Mouse (Mus musculus): Measurements from ENCODE around the gene Atp7b. TPM values are rescaled to one million over a fixed set of nuclear protein-coding genes. Genes with fewer than 3 reads are reported as not detected.

Gene Atp7b
- total RNA-seq (2014; rRNA removed; ENCODE audit: low replicate concordance) (0.50 and 1.2 TPM in 2 replicates), polyA plus RNA-seq (2015; fragmentation: Nextera tagmentation; extraction: Ambion mirVana) (0.12 and 0.22 TPM in 2 replicates)

DNA sequence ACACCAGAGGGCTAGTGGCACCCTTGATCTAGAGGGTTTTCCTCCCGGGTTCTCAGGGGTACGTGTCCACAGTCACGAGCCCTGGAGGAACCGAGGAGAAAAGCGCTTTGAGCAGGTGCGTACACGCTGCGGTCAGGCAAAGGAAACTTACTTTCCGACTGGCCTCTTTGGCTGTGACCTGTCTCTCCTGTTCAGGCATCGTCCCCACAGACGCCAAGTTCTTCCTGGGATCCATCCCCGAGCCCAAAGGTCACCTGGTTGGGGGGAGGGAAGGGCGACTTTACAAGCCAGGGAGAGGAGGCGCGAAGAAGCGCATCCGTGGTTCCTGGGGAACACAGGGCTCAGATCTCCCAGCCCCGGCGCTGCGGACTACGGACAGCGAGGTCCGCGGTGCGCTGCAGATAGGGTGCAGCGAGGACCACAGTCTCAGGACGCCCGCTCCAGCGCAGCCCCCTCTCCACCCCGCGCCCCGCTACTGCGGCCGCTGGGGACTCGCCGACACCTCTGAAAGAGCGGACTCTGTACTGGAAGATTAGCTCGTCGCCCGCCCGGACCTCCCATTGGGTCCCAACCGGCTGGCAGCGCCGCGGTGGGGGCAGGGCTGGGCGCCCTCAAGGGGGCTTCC lies at the start of gene Atp7b:
Gene Atp7b (minus strand): TSS at position 485 of the 625 bp plus-strand sequence.
- WGBS = under 1% methylated on average over 46 of the region's 46 CpGs
- H3K4me2 ChIP-seq (ENCODE audit: low read depth, low read length) = peak within 1 kb of the TSS; percentile 91
- DNase-seq (ENCODE audit: low spot score) (peak; percentile 14), ATAC-seq (ENCODE audit: insufficient read depth, low read depth) (peak; percentile 65)
- H3K9ac ChIP-seq (replicated peaks; ENCODE audit: low read depth, low read length) = peak within 1 kb of the TSS; percentile 51
- peaks cover 26% of the 10 kb centered on the region for H3K36me3 ChIP-seq (replicated peaks; ENCODE audit: control insufficient read depth, insufficient read depth, low read length)
- H3K9me3 ChIP-seq (replicated peaks; ENCODE audit: control insufficient read depth, low read length) = no peaks in the 10 kb centered on the region
- peak within 1 kb of the TSS; percentile 72 for H3K4me3 ChIP-seq (ENCODE audit: low read depth, low read length)
- no peak within 1 kb of the TSS for H3K27ac ChIP-seq (ENCODE audit: low read depth)
- H3K27me3 ChIP-seq (ENCODE audit: control insufficient read depth, insufficient read depth, low read length) = peaks cover 24% of the 10 kb centered on the region; the same call in 1 of the 2 replicates
- no peak for TF ChIP-seq CTCF (IDR thresholded peaks at IDR 0.05; ENCODE audit: low read depth)
- TF ChIP-seq EP300 (IDR thresholded peaks at IDR 0.05; ENCODE audit: low read depth) = no peak
- H3K4me1 ChIP-seq (ENCODE audit: control insufficient read depth, insufficient read depth) = peaks cover 5% of the 10 kb centered on the region

DNA sequence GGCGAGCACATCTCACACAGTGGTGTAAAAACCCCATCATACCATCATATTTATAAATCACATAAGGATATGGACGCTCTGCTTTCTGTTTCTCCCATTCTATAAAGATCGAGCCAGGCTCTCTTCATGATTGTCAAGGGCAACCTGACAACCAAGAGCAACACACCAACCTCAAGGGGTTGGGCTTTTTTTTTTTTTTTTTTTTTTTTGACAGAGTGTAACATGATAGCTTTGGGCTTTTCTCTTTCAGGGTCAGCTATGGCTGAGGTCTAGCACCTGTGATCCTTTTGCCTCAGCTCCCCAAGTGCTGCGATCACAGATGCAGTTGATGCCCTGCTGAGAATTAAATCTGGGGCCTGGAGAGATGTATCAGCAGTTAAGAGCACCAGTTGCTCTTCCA lies 46.9 kb upstream of the Atp7b start:
- no peaks in the 10 kb centered on the region for H3K36me3 ChIP-seq (replicated peaks; ENCODE audit: control insufficient read depth, insufficient read depth, low read length)
- H3K4me2 ChIP-seq (ENCODE audit: low read depth, low read length) = no peak overlapping the region
- TF ChIP-seq EP300 (IDR thresholded peaks at IDR 0.05; ENCODE audit: low read depth) = no peak
- no peak for TF ChIP-seq CTCF (IDR thresholded peaks at IDR 0.05; ENCODE audit: low read depth)
- no peak overlapping the region for H3K9ac ChIP-seq (replicated peaks; ENCODE audit: low read depth, low read length)
- DNase-seq (ENCODE audit: low spot score) (no peak), ATAC-seq (ENCODE audit: insufficient read depth, low read depth) (no peak)
- H3K27me3 ChIP-seq (ENCODE audit: control insufficient read depth, insufficient read depth, low read length) = no peaks in the 10 kb centered on the region
- no peak overlapping the region for H3K27ac ChIP-seq (ENCODE audit: low read depth)
- no peaks in the 10 kb centered on the region for H3K4me1 ChIP-seq (ENCODE audit: control insufficient read depth, insufficient read depth)
- 68% methylated on average over 4 of the region's 4 CpGs for WGBS
- H3K4me3 ChIP-seq (ENCODE audit: low read depth, low read length) = no peak overlapping the region
- no peaks in the 10 kb centered on the region for H3K9me3 ChIP-seq (replicated peaks; ENCODE audit: control insufficient read depth, low read length)

DNA sequence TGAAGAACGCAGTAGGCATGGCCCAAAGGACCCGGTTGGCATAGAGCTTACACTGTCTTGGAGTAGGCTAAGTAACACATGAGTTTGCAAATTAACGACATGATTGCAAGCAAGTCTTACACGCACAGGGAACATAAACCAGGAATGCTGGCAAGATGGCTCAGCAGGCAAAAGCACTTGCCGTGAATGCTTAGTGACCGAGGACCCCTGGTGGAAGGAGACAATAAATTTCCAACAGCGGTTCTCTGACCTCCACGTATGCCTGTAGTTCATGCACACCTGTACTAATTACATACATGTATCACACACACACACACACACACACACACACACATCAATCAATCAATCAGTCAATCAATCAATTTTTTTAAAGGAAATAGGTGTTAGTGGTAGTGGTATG lies 31.5 kb upstream of the Atp7b start:
- WGBS = 44% methylated on average over 8 of the region's 8 CpGs
- DNase-seq (ENCODE audit: low spot score) = peak; percentile 7

DNA sequence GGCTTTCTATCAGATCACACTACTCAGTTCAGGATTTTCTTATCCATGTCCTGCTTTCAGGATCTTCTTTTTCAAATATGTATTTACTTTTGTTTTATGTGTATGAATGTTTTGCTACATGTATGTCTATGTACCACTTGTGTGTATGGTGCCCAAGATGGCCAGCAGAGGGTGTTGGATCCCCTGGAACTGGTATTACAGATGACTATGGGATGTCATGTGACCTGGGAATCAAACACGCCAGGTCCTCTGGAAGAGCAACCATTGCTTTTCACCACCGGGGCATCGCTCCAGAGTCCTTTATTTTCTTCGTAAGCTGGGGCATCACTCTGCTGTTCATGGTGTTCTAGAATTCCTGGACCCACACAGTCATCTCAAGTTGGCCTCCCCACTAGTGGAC lies 29.1 kb upstream of the Atp7b start:
- WGBS = 94% methylated on average over 4 of the region's 4 CpGs
- Histone ChIP-seq H3K36me3 (replicated peaks; ENCODE audit: control insufficient read depth, insufficient read depth, low read length) (no peaks in the 10 kb centered on the region), H3K27me3 (ENCODE audit: control insufficient read depth, insufficient read depth, low read length) (no peaks in the 10 kb centered on the region), H3K4me3 (ENCODE audit: low read depth, low read length) (no peak overlapping the region), H3K9me3 (replicated peaks; ENCODE audit: control insufficient read depth, low read length) (no peaks in the 10 kb centered on the region), H3K4me1 (ENCODE audit: control insufficient read depth, insufficient read depth) (no peaks in the 10 kb centered on the region), H3K9ac (replicated peaks; ENCODE audit: low read depth, low read length) (no peak overlapping the region), H3K4me2 (ENCODE audit: low read depth, low read length) (no peak overlapping the region), H3K27ac (ENCODE audit: low read depth) (no peak overlapping the region)
- no peak for ATAC-seq (ENCODE audit: insufficient read depth, low read depth)
- TF ChIP-seq CTCF (IDR thresholded peaks at IDR 0.05; ENCODE audit: low read depth) (no peak), EP300 (IDR thresholded peaks at IDR 0.05; ENCODE audit: low read depth) (no peak)
- no peak for DNase-seq (ENCODE audit: low spot score)

More for the DNA sequence above, 31.5 kb upstream of the Atp7b start:
- no peak overlapping the region for H3K4me2 ChIP-seq (ENCODE audit: low read depth, low read length)
- H3K4me3 ChIP-seq (ENCODE audit: low read depth, low read length) = no peak overlapping the region
- H3K27ac ChIP-seq (ENCODE audit: low read depth) = no peak overlapping the region
- TF ChIP-seq EP300 (IDR thresholded peaks at IDR 0.05; ENCODE audit: low read depth) (no peak), CTCF (IDR thresholded peaks at IDR 0.05; ENCODE audit: low read depth) (peak; percentile 44)
- H3K9ac ChIP-seq (replicated peaks; ENCODE audit: low read depth, low read length) = no peak overlapping the region
- H3K9me3 ChIP-seq (replicated peaks; ENCODE audit: control insufficient read depth, low read length) = no peaks in the 10 kb centered on the region
- H3K4me1 ChIP-seq (ENCODE audit: control insufficient read depth, insufficient read depth) = no peaks in the 10 kb centered on the region
- H3K27me3 ChIP-seq (ENCODE audit: control insufficient read depth, insufficient read depth, low read length) = no peaks in the 10 kb centered on the region
- H3K36me3 ChIP-seq (replicated peaks; ENCODE audit: control insufficient read depth, insufficient read depth, low read length) = no peaks in the 10 kb centered on the region
- ATAC-seq (ENCODE audit: insufficient read depth, low read depth) = no peak

DNA sequence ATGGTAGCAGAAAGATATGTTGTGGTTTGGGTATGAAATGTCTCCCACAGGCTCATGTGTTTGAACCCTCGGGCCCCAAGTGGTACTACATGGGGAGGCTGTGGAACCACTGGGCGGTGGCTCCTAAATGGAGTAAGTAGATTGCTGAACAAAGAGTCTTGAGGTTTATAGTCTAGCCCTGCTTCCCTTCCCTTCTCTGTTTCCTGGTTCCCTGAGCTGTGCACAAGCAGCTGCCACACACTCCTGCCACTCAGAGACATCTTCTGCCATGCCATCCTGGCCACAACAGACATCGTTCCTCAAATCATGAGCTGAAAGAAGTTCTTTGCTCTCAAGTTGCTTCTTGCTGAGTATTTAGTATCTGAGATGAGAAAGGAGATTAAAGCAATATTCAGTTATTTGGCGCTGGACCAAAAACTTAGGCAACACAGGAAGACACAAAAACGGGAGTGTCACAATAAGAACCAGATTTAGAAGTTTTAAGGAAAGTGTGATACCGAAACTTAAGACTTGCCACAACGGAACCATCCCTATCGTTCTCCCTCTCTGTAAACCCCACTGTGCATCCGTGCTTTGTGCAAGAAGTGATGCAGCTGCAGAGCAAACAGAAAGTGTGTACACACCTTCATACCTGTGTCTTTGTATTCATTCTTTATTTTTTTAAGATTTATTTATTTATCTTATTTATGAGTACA lies 19.4 kb upstream of the Atp7b start:
- Histone ChIP-seq H3K4me3 (ENCODE audit: low read depth, low read length) (no peak overlapping the region), H3K4me1 (ENCODE audit: control insufficient read depth, insufficient read depth) (peaks cover 4% of the 10 kb centered on the region; the same call in 1 of the 2 replicates), H3K9me3 (replicated peaks; ENCODE audit: control insufficient read depth, low read length) (no peaks in the 10 kb centered on the region), H3K27me3 (ENCODE audit: control insufficient read depth, insufficient read depth, low read length) (no peaks in the 10 kb centered on the region), H3K9ac (replicated peaks; ENCODE audit: low read depth, low read length) (no peak overlapping the region), H3K36me3 (replicated peaks; ENCODE audit: control insufficient read depth, insufficient read depth, low read length) (no peaks in the 10 kb centered on the region), H3K4me2 (ENCODE audit: low read depth, low read length) (no peak overlapping the region), H3K27ac (ENCODE audit: low read depth) (no peak overlapping the region)
- 72% methylated on average over 9 of the region's 9 CpGs for WGBS
- no peak for TF ChIP-seq EP300 (IDR thresholded peaks at IDR 0.05; ENCODE audit: low read depth)
- no peak for TF ChIP-seq CTCF (IDR thresholded peaks at IDR 0.05; ENCODE audit: low read depth)
- no peak for DNase-seq (ENCODE audit: low spot score)
- no peak for ATAC-seq (ENCODE audit: insufficient read depth, low read depth)
